Mouse (Mus musculus): Measurements from ENCODE around the gene Znrf4. TPM values are rescaled to one million over a fixed set of nuclear protein-coding genes. Genes with fewer than 3 reads are reported as not detected.

The Znrf4 gene
- polyA plus RNA-seq (2017; shearing (Covaris generic)): not detected

DNA sequence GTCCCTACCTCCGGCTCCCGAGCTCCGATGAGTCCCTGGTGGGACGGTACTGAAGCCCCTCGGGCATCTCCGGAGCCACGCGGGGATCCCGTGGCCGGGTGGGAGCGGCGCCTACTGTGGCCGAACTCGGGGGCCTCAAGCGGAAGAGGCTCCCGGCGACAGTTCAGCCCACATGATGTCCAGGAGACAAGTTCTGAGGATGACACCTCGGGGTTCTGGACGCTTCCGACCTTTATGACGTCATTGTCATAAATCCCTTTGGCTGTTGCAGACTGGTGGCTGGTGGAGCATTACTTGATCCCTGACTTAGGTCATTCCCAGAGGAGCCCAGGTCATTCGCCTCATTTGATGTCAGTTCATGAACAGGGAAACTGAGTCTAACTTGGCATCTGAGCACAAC lies at the start of gene Znrf4:
Gene Znrf4 (minus strand): TSS at position 122 of the 400 bp plus-strand sequence.

DNA sequence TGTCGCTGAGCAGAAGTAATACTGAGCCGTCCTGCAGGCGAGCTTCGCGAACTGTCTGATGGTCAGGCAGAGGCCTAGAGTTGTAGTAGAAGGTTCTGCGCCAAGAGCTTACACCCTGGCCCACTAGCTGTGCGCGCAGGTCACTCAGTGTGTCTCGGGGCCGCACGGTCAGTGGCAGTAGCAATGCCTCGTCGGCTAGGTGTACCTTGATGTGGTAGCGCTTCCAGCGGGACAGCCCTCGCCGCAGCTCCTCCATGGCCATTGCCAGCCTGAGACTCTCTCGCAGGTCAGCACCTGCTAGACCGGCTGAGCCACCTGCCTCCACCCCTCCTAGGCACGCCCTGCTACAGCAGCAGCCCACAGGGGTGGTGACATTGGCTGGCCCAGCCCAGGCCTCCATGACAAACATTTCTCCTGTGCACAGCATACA lies 41.9 kb upstream of the Znrf4 start, which contains the start of gene Gm20219:
Gene Gm20219 (minus strand): TSS at position 266 of the 430 bp plus-strand sequence.

DNA sequence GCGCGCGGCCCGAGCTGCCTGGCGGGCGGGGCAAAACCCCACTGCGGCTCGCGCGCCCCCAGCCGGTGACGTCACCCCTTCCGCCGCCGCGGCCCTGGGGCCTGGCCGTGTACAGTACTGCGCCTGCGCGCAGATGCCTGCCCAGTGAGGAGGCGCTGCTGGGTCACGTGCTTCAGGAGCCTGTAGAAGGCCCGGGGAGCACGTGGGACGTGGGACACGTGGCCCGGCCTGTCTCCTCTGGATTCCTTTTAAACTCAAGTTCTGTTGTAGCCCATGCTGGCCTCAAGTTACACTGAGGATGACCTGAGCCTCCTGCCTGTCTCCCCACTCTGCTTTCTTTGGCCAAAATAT lies 35.9 kb downstream of the Znrf4 start, which contains the start of gene Ptprs:
Gene Ptprs (minus strand): TSS at position 82 of the 351 bp plus-strand sequence.

Other genes starting within 250 kb of the Znrf4 start
- 8.1 TPM for gene Ticam1, start 235.6 kb downstream of the Znrf4 start, polyA plus RNA-seq (2017; shearing (Covaris generic))
- 40.9 TPM for gene Plin3, start 219.6 kb downstream of the Znrf4 start, polyA plus RNA-seq (2017; shearing (Covaris generic))
- not detected for gene Arrdc5, start 212.1 kb downstream of the Znrf4 start, polyA plus RNA-seq (2017; shearing (Covaris generic))
- gene Uhrf1, start 209.1 kb downstream of the Znrf4 start, polyA plus RNA-seq (2017; shearing (Covaris generic)): 25.1 TPM
- 15.9 TPM for gene Kdm4b, start 186.4 kb downstream of the Znrf4 start, polyA plus RNA-seq (2017; shearing (Covaris generic))
- 13.4 TPM for gene Ptprs, start 35.9 kb downstream of the Znrf4 start, polyA plus RNA-seq (2017; shearing (Covaris generic))
- gene Gm20219, start 42.0 kb upstream of the Znrf4 start, polyA plus RNA-seq (2017; shearing (Covaris generic)): 1.2 TPM
- 187 TPM for gene Safb2, start 72.2 kb upstream of the Znrf4 start, polyA plus RNA-seq (2017; shearing (Covaris generic))
- gene Safb, start 72.4 kb upstream of the Znrf4 start, polyA plus RNA-seq (2017; shearing (Covaris generic)): 154 TPM
- 219 TPM for gene 2410015M20Rik, start 97.3 kb upstream of the Znrf4 start, polyA plus RNA-seq (2017; shearing (Covaris generic))
- gene Rpl36, start 101.0 kb upstream of the Znrf4 start, polyA plus RNA-seq (2017; shearing (Covaris generic)): 2,149 TPM
- 8.1 TPM for gene Lonp1, start 114.5 kb upstream of the Znrf4 start, polyA plus RNA-seq (2017; shearing (Covaris generic))
- gene Catsperd, start 115.7 kb upstream of the Znrf4 start, polyA plus RNA-seq (2017; shearing (Covaris generic)): 3.9 TPM
- gene Ranbp3, start 160.9 kb upstream of the Znrf4 start, polyA plus RNA-seq (2017; shearing (Covaris generic)): 111 TPM
- 290 TPM for gene Ndufa11, start 205.3 kb upstream of the Znrf4 start, polyA plus RNA-seq (2017; shearing (Covaris generic))
- gene Vmac, start 205.6 kb upstream of the Znrf4 start, polyA plus RNA-seq (2017; shearing (Covaris generic)): 4.2 TPM
- gene Nrtn, start 245.1 kb upstream of the Znrf4 start, polyA plus RNA-seq (2017; shearing (Covaris generic)): not detected

All from activated CD4-positive, CD25-positive, alpha-beta regulatory T cell, adult 9 weeks (primary cell).